Mouse (Mus musculus) layer of hippocampus, postnatal 36 days (tissue): ENCODE results near the gene Trafd1. TPM values are rescaled to one million over a fixed set of nuclear protein-coding genes. Genes with fewer than 3 reads are reported as not detected.

ENCODE experiments used
- DNase-seq, 2 experiments: peaks; one replicate each; pipeline ENCODE4 v3.0.0; 2022
- total RNA-seq, 2 experiments: library from RNA; stranded (reverse); gene quantifications; 2 replicates each; pipeline ENCODE4 v1.2.3; 2021

Trafd1 gene
- total RNA-seq, 2 experiments from 2014 or later: 75.3 to 78.4 TPM

DNA sequence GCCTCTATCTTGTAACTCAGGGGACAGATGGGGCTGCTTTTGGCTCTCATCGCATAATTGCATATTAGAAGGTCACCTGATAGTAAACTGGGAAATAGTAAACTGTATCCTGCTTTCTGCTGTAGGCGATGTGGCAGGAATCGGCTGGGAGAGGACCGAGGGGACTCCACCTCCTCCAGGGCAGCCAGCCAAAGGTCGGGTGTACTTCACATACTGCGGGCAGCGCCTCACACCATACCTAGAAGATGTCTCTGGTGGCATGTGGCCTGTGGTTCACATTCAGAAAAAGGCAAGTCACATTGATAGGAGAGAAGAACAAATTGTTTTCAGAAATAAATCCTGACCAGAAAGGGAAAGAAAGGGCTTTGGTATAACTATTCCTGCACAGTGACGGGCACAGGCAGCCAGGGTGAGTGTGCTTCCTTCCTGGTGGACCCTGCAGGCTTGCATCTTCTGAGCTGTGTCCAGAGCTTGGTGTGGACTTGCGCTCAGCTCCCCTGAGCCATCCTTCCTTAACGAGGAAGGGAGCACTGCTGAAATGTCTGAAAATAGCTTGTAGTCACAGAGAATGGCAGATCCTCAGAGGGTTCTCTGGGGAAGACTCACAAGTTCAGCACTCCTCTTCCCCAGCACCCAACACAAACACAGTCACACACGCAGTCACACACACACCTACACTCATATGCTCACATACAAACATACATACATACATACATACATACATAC lies 55.9 kb downstream of the Trafd1 start:
- DNase-seq: no peak

DNA sequence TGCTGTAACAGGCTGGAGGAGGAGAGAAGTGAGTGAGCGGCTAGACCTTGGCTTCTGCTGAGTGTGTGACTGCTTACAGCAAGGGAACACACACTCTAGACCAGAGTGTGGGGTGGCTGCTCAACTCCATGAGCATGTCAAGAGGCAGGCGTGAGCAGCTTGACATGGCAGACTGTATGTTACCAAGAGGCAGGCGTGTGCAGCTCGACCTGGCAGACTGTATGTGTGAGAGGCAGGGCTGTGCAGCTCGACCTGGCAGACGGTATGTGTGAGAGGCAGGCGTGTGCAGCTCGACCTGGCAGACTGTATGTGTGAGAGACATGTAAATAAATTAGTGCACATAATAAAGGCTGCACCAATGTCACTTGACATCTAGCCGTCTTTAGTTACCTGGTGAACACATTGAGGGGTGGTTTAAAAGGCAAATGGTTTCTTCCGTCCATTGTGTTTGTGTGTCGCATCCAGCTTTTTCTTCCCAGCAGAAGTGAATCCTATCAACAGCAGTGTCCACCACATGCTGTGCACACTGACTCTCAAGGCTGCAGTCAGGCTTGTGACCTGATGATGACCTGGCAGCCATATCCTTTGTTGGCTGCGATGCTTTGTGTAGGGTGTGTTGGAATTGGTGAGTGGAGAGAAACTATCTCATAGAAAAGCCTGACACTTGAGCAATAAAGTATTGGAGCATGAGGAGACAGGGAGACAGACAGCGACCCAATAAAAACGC lies 59.2 kb downstream of the Trafd1 start:
- no peak for DNase-seq

Other genes with a start within 250 kb of the Trafd1 start
- 10 to 100 TPM; 96.8 to 96.9 TPM for gene Ptpn11, start 194.2 kb downstream of the Trafd1 start, total RNA-seq
- 100 to 1,000 TPM; 453 to 485 TPM for gene Rpl6, start 181.2 kb downstream of the Trafd1 start, total RNA-seq
- 100 to 1,000 TPM; 172 to 181 TPM for gene Hectd4, start 165.4 kb downstream of the Trafd1 start, total RNA-seq
- 10 to 100 TPM; 43.4 to 45.5 TPM for gene Naa25, start 12.3 kb upstream of the Trafd1 start, total RNA-seq
- gene Tmem116, start 66.3 kb upstream of the Trafd1 start, total RNA-seq: 1 to 10 TPM; 8.1 to 8.8 TPM
- 100 to 1,000 TPM; 145 to 147 TPM for gene Erp29, start 66.9 kb upstream of the Trafd1 start, total RNA-seq
- gene Adam1b, start 117.8 kb upstream of the Trafd1 start, total RNA-seq: under 1 TPM; 0.13 to 0.15 TPM
- 10 to 100 TPM; 17.3 to 19.8 TPM for gene Adam1a, start 159.8 kb upstream of the Trafd1 start, total RNA-seq
- gene Gm42878, start 159.8 kb upstream of the Trafd1 start, total RNA-seq: 1 to 10 TPM in 1 of 2 experiments, not detected in 1; 2.3 TPM
- 10 to 100 TPM; 75.1 to 83.8 TPM for gene Mapkapk5, start 160.3 kb upstream of the Trafd1 start, total RNA-seq
- gene Aldh2, start 208.2 kb upstream of the Trafd1 start, total RNA-seq: 100 to 1,000 TPM; 111 to 121 TPM
- 1 to 10 TPM; 6.8 to 7.8 TPM for gene Acad12, start 233.3 kb upstream of the Trafd1 start, total RNA-seq